Mouse (Mus musculus) stomach, embryonic 15.5 days (tissue): Measurements from ENCODE around the gene Ctrb1. TPM values are rescaled to one million over a fixed set of nuclear protein-coding genes. Genes with fewer than 3 reads are reported as not detected.

ENCODE experiments used
- ATAC-seq: fragments of 200-750 bp; cut with Nextera tagmentation; 2 replicates; pipeline ENCODE4 v1.8.0; 2017; ENCODE audit warnings: low read depth, moderate number of reproducible peaks, moderate TSS enrichment; ENCODE audit not compliant: insufficient read depth, low FRiP score
- H3K27ac ChIP-seq: fragments of 300-500 bp; sonication (generic); 2 replicates; pipeline ENCODE4 v1.5.1; 2015; ENCODE audit warnings: mild to moderate bottlenecking, inconsistent platforms
- H3K27me3 ChIP-seq: fragments of 300-500 bp; sonication (generic); replicated peaks from 2 replicates; pipeline ENCODE4 v1.6.1; 2015; ENCODE audit warnings: inconsistent platforms
- H3K36me3 ChIP-seq: fragments of 300-500 bp; sonication (generic); 2 replicates; pipeline ENCODE4 v1.6.1; 2015; ENCODE audit warnings: inconsistent platforms
- H3K4me1 ChIP-seq: fragments of 300-500 bp; sonication (generic); 2 replicates; pipeline ENCODE4 v1.6.1; 2015; ENCODE audit warnings: inconsistent platforms
- H3K4me2 ChIP-seq: fragments of 300-500 bp; sonication (generic); 2 replicates; pipeline ENCODE4 v1.6.1; 2015; ENCODE audit warnings: mild to moderate bottlenecking, inconsistent platforms
- H3K4me3 ChIP-seq: fragments of 300-500 bp; sonication (generic); replicated peaks from 2 replicates; pipeline ENCODE4 v1.5.1; 2015; ENCODE audit warnings: inconsistent platforms
- H3K9ac ChIP-seq: fragments of 300-500 bp; sonication (generic); 2 replicates; pipeline ENCODE4 v1.6.1; 2015; ENCODE audit warnings: inconsistent platforms
- H3K9me3 ChIP-seq: fragments of 300-500 bp; sonication (generic); 2 replicates; pipeline ENCODE4 v1.6.1; 2016; ENCODE audit warnings: inconsistent platforms
- WGBS: fragments of 180-500 bp; shearing (Covaris S2); methylation state at CpG from one replicate; pipeline ENCODE4 v1.1.7; 2015; 5-methylcytosine and 5-hydroxymethylcytosine counted together
- microRNA-seq: library from miRNA; unstranded; fragments of <30 nt; microRNA quantifications from one replicate; pipeline ENCODE4, GENCODE M21; 2016
- polyA plus RNA-seq: library from polyadenylated mRNA; unstranded; fragments of >200 nt; fragmentation: Nextera tagmentation; extraction: Ambion mirVana; gene quantifications from 2 replicates; pipeline ENCODE4 v1.2.1, GENCODE M21; 2015

The Ctrb1 gene
- polyA plus RNA-seq, 1 experiment from 2014 or later: 3,283 TPM

- Histone ChIP-seq H3K36me3 (no peaks in the 10 kb centered on the region), H3K27me3 (no peaks in the 10 kb centered on the region), H3K9ac (peak within 1 kb of the TSS; percentile 47), H3K9me3 (no peaks in the 10 kb centered on the region), H3K27ac (peak within 1 kb of the TSS; percentile 98), H3K4me1 (peaks cover 7% of the 10 kb centered on the region; the same call in 1 of the 2 replicates), H3K4me2 (peak within 1 kb of the TSS; percentile 61), H3K4me3 (peak within 1 kb of the TSS; percentile 58)
- ATAC-seq: peak; percentile 95
- under 1% methylated on average over 74 of the region's 75 CpGs for WGBS
Measured at GRCm38 (mm10) chr8:111643264-111644141, 47.3 kb downstream of the Ctrb1 start, which contains the start of gene Zfp1. Gene Zfp1 (plus strand): TSS chr8:111643401.

GRCm38 (mm10) chr8:111642939-111643263, 47.9 kb downstream of the Ctrb1 start:
- H3K9me3 ChIP-seq: no peaks in the 10 kb centered on the region
- peaks cover 7% of the 10 kb centered on the region; the same call in 1 of the 2 replicates for H3K4me1 ChIP-seq
- H3K36me3 ChIP-seq: no peaks in the 10 kb centered on the region
- H3K4me2 ChIP-seq: peak overlapping the region; percentile 61
- peak overlapping the region; percentile 58 for H3K4me3 ChIP-seq
- ATAC-seq: peak; percentile 37; the same call in 1 of the 2 replicates
- no peaks in the 10 kb centered on the region for H3K27me3 ChIP-seq
- WGBS: 9% methylated on average over 5 of the region's 5 CpGs
- peak overlapping the region; percentile 98 for H3K27ac ChIP-seq
- H3K9ac ChIP-seq: no peak overlapping the region; the same call in 1 of the 2 replicates

GRCm38 (mm10) chr8:111642496-111642895, 48.3 kb downstream of the Ctrb1 start:
- Histone ChIP-seq H3K4me3 (peak overlapping the region; percentile 58), H3K27ac (peak overlapping the region; percentile 98), H3K36me3 (no peaks in the 10 kb centered on the region), H3K27me3 (no peaks in the 10 kb centered on the region), H3K9me3 (no peaks in the 10 kb centered on the region), H3K4me1 (peaks cover 7% of the 10 kb centered on the region; the same call in 1 of the 2 replicates), H3K9ac (no peak overlapping the region), H3K4me2 (peak overlapping the region; percentile 61)
- WGBS: 26% methylated on average over 5 of the region's 5 CpGs
- ATAC-seq: peak; percentile 29

GRCm38 (mm10) chr8:111641064-111641463, 49.7 kb downstream of the Ctrb1 start:
- no peaks in the 10 kb centered on the region for H3K9me3 ChIP-seq
- ATAC-seq: no peak
- whole genome bisulfite sequencing: 93% methylated on average over 2 of the region's 2 CpGs

GRCm38 (mm10) chr8:111638086-111638485, 52.7 kb downstream of the Ctrb1 start:
- 0 out of 2 replicates have a peak, but pooled peaks have one; percentile 52 for ATAC-seq
- Histone ChIP-seq H3K4me3 (no peak overlapping the region), H3K27ac (no peak overlapping the region), H3K4me2 (no peak overlapping the region), H3K27me3 (no peaks in the 10 kb centered on the region), H3K9me3 (no peaks in the 10 kb centered on the region), H3K36me3 (no peaks in the 10 kb centered on the region), H3K9ac (no peak overlapping the region), H3K4me1 (peaks cover 7% of the 10 kb centered on the region; the same call in 1 of the 2 replicates)

More at GRCm38 (mm10) chr8:111641064-111641463, 49.7 kb downstream of the Ctrb1 start:
- Histone ChIP-seq H3K4me1 (peaks cover 7% of the 10 kb centered on the region; the same call in 1 of the 2 replicates), H3K27ac (no peak overlapping the region), H3K9ac (no peak overlapping the region), H3K4me2 (no peak overlapping the region), H3K4me3 (no peak overlapping the region), H3K27me3 (no peaks in the 10 kb centered on the region), H3K36me3 (no peaks in the 10 kb centered on the region)

Small RNAs within 50 kb of the gene (microRNA-seq; reads per million reads assigned to microRNA genes)
- not detected for gene Mir7076

Other genes starting within 250 kb of the Ctrb1 start
- gene Wdr59, start 168.9 kb downstream of the Ctrb1 start, polyA plus RNA-seq: 5.5 and 5.8 TPM in 2 replicates
- 31.1 and 32.9 TPM in 2 replicates for gene Znrf1, start 154.9 kb downstream of the Ctrb1 start, polyA plus RNA-seq
- 1.2 and 1.7 TPM in 2 replicates for gene Ldhd, start 60.6 kb downstream of the Ctrb1 start, polyA plus RNA-seq
- gene Zfp1, start 47.6 kb downstream of the Ctrb1 start, polyA plus RNA-seq: 17.7 and 19.8 TPM in 2 replicates
- 38.7 and 39.7 TPM in 2 replicates for gene Bcar1, start 52.8 kb upstream of the Ctrb1 start, polyA plus RNA-seq
- gene Cfdp1, start 163.3 kb upstream of the Ctrb1 start, polyA plus RNA-seq: 195 and 208 TPM in 2 replicates
- 12.8 and 13.3 TPM in 2 replicates for gene Tmem170, start 185.7 kb upstream of the Ctrb1 start, polyA plus RNA-seq
- 2.0 and 2.2 TPM in 2 replicates for gene Chst5, start 219.4 kb upstream of the Ctrb1 start, polyA plus RNA-seq
- gene Tmem231, start 242.9 kb upstream of the Ctrb1 start, polyA plus RNA-seq: 10.8 and 13.1 TPM in 2 replicates
- 189 and 205 TPM in 2 replicates for gene Gabarapl2, start 249.7 kb upstream of the Ctrb1 start, polyA plus RNA-seq